Mouse (Mus musculus): ENCODE measurements around the gene Bbs12. TPM values are rescaled to one million over a fixed set of nuclear protein-coding genes. Genes with fewer than 3 reads are reported as not detected.
A peak's percentile ranks its signal among the peaks of the same experiment; 100 is the strongest.

The Bbs12 gene
- total RNA-seq, 2 experiments from 2014 or later, result 4.1 to 5.2 TPM

DNA sequence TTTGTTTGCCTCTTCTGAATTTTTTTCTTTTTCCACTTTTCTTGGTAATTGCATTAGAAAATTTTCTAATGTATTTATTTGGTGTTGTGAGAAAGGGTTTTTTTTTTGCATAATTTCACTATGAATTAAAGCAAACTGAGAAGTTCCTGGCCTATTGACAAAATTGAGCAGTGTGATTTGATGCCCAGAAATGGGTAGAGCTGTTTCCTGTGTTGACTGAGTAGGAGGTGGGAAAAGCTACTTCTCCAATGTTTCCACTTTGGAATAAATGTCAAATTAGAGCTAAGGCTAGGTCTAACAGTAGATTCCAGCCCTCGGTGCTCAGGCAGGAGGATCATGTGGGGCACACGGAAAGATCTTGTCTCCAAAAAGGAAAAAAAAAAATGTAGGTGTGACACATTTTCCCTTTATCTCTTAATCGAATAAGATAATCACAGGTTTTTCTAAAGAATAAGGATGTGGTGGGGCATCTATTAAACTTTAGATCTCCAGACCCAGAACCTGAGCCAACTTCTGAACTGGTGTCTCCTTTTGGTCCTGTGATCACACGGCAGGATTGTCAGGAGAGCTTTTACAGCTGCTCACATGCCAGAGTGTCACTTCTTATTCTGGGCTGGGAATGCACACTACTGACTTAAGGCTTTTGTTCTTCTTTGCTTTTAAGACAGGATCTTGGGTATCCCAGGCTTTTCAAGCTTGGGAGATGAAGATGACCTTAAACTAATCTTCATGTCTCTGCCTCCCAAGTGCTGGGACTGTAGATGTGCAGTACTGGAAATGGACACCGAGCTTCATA lies 13.2 kb downstream of the Bbs12 start:
- no peak for DNase-seq (ENCODE audit: low spot score in 2 of 2)

DNA sequence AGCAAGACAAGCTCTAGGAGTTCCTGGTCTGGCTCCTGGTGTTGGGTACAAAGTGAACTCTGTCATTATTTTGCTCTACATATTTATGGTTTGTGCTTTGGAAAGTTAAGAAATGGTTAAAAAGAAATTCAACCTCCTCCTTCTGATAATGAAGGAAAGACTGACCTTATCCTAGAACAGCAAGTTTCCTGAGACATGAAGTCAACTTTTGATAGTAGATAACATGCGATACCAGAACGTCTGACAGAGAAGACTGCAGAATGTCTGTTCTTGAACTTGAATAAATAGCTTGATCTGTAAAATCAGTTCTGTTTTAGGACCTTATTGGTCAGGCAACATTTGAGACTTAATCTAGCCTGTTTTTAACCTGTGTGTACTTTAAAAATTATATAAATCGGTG lies 14.3 kb downstream of the Bbs12 start:
- no peak for DNase-seq (ENCODE audit: low spot score in 2 of 2)

DNA sequence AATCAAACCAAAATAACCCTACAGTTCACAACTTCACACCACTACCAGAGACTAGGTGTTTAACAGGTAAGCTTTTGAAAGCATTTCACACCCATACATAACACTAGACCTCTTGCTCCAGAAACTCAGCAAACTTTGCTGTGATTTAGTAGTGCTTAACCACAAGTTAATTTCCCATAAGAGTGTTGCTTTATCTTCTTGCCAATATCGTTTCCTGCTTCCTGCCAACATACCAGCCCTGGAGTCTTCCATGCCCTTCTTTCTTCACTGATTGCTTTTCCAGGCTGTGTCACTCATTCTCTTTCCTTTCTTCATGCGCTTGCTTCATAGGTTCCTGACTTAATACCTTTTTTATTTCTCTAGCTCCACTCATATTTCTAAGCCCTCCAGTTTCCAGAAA lies 16.1 kb downstream of the Bbs12 start:
- no peak for DNase-seq (ENCODE audit: low spot score in 2 of 2)

DNA sequence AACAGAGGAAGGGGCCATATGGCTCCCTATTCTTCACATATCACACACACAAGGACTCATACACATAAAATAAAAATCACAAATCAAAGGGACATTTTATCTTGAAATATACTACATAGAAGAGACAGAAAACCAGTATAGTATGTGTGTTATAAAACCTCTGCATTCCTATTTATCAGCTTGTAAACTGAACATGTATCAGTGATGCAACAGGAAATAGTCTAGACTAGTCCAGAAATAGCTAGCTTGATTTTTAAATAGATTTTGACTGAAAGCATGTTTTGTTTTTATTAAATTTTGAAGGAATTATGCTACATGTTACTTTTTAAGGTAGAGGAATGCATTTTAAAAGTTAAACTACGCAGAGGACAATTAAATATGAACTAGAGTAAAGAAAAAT lies 17.6 kb downstream of the Bbs12 start:
- no peak for DNase-seq (ENCODE audit: low spot score in 2 of 2)

DNA sequence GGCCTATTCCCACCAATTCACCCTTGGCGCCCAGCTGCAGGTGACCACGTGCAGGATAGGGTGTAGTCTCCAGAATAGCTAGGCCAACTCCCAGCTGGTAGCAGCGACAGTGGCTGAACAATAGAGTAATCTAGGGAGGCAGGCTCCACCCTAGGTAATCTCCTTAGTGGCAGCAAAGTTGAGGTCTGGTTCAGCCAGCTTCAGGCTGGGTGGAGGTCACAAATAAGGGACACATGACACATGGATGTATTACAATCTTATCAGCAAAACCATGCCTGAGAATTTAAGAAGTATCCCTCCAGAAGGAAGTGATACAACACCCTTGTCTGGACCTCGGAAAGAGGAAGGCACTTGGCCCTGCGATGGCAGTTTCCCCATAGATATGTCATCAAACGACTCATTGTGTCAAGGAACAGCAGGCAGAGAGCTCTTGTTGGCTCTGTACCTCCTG lies 19.7 kb downstream of the Bbs12 start:
- no peak for DNase-seq (ENCODE audit: low spot score in 2 of 2)

DNA sequence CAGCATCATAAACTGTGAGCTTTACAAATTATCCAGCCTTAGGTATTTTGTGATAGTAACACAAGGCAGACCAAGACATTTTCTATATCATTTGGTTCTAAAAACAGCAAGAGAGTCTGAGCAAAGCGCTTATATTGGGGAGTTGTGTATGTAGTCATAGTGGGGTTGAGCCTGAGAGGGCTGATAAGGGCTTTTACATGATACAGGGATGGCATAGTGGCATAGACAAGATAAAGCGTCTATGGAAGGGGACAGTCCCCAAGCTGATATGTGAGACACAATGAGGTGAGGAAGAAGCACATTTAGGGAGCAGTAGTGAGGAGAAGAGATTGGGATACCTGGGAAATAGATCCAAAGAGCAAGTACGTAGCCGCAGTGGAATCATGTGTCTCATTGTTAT lies 21.7 kb downstream of the Bbs12 start:
- DNase-seq (ENCODE audit: low spot score in 2 of 2), result no peak

DNA sequence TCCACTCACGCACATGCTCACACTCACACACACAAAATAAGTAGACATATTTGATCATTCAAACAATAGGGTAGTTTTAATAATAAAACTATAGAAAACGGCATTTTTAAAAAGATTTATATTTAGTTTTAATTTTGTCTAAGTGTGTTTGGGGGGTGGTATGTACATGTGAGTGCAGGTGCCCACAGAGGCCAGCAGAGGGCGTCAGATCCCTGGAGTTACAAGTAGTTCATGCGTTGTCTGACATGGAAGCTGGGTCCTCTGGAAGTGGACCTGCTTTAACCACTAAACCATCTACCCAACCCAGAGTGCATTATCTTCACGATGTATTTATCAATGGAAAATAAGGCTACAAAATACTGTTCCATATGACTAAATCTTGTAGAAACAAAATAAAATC lies 28.8 kb downstream of the Bbs12 start:
- no peak for DNase-seq (ENCODE audit: low spot score in 2 of 2)

DNA sequence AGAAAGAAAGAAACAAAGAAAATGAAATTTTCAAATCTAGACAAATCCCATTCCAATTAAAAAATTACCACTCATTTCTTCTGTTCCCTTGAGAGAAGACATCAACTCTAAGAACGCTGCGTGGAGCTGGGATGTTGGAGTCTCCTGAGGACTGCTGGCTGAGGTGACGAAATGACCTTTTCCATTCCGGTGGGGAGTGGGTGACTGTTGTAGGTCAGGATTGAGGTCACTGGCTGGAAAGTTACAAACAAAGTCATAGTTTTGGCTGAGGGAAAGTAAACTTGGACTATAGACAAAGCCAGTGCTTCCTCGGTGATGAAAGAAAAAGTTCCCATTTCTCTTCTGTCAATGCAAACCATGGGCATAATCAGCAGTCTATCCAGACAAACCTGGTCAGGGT lies 30.5 kb downstream of the Bbs12 start:
- no peak for DNase-seq (ENCODE audit: low spot score in 2 of 2)

DNA sequence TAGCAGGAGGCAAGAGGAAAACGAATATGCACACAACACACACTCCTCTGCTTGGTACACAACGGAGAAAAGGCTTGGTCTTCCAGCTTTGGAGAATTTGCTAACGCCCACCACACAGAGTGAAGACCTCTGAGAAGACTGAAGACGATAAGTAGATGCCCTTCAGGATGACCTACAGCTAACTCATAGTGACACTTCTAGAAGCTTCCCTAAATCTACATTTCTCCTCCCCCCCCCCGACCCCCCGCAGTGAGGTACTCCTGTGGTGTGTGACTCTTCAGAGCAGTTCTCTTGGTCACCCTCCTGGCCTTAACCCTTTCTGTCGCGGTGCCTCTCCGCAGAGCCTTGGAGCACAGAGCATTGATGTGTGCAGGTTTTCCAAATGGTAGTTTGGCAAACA lies 35.3 kb downstream of the Bbs12 start:
- DNase-seq (ENCODE audit: low spot score in 2 of 2), result no peak

DNA sequence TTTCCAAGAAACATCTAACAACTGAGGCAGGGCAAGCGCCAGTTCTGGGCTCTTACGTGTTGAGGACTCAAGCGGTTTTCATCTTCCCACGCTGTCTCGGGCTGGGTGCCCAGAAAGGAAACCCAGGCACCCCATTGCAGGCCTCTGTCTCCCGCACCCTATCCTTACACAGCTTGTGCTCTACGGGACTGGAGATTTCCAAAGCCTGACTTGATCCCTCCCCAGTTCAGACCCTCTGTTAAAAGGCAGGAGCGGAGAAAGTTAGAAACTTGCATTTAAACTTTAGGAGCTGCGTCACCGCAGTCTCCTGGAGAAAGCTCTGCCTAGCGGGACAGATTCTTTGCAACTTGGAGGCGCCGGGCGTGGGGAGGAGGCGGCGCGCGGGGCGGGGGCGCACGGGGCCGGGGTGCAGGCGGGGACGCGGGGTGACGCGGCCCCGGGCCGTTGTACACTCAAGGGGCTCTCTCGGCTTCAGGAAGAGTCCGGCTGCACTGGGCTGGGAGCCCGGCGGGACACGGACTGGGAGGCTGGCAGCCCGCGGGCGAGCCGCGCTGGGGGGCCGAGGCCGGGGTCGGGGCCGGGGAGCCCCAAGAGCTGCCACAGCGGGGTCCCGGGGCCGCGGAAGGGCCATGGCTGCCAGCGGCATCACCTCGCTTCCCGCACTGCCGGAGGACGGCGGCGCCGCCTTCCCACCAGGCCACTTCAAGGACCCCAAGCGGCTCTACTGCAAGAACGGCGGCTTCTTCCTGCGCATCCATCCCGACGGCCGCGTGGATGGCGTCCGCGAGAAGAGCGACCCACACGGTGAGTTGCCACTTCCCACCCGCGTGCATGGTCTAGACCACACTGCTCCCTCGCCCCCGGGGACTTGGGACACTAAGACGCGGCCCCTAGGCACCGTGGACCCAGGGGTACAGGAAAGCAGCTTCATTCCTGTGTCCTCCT lies 36.1 kb downstream of the Bbs12 start, which contains the start of gene Fgf2:
TSS of gene Fgf2 (plus strand) at position 126 of the 945 bp plus-strand sequence.
- DNase-seq (ENCODE audit: low spot score in 2 of 2), result peak; percentile 56 to 75

DNA sequence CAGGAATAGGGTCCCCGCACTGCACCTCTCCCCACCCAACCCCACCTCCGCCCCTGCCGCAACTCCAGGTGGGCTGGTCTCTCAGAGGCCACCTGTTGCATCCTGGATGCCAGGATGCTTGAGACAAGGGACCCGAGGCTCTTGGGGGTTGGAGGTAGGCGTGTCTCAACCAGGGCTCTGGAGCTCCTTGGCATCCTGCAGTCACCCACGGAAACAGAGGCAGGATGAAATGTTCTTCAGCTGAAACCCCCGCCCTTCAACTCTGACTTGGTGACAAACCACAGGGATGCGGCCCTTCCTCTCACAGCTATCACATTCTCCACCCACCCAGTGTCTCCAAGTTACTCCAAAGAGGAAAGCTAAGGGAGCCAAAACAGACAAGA lies 36.8 kb downstream of the Bbs12 start:
- DNase-seq (ENCODE audit: low spot score in 2 of 2), result no peak

DNA sequence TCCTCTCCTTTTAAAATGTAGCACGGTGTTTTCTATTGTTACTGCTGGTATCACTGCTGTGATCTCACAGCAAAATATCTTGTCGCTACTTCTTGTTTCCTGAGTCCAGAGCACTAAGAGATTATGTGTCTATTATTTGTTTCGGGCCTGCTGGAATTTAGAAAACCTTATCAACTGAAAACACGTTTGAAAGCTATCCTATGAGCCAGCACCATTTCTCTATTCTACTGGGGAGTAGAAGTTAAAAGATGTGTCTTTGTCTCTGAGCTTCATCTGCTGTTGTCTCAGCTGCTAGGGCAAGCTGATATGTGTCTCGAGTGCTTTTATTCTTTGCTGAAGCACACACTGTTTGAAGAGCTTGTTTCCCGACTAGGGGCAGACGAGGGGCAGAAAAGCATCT lies 38.0 kb downstream of the Bbs12 start:
- no peak for DNase-seq (ENCODE audit: low spot score in 2 of 2)

DNA sequence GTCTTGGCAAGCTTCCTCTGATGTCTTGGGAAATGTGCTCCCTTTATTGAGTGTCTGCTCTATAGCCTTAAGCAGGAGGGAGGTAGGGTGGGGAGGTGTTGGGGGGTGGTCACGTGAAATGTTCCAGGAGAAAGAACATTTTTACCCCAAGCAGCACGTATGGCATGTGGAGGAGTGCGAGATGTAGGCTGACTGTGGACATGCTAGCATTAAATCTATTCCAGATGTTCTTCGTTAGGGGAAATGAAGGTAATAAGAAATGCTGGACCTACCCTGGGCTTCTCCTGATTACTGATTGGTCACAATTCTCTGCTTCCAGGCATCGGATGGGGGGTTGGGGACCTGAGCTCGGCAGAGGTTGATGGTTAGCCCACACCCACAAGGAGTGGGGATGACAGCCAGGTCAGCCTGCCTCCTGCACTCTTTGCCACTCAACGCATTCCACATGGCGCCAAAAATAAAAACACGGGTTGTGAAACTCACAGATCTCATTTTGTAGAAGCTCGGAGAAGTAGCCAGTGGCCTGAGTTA lies 41.7 kb downstream of the Bbs12 start:
- DNase-seq (ENCODE audit: low spot score in 2 of 2), result no peak

DNA sequence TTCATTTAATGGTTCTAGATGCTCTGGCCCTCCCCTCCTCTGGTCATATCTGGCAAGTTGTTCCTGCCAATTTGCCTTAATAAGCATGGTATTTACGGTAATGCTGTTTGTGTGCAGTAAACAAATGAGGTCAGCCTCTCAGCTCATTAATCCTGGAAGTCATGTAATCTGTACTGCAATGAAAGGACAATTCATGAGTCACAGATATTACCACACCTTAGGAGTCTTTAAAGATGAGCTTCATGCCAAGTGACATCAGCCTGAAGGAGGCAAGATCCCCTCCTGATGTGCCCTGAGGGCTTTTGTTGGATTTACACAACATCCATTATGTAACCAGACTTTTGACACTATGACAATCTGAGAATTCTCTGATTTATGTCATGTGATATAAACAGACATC lies 42.4 kb downstream of the Bbs12 start:
- DNase-seq (ENCODE audit: low spot score in 2 of 2), result no peak

DNA sequence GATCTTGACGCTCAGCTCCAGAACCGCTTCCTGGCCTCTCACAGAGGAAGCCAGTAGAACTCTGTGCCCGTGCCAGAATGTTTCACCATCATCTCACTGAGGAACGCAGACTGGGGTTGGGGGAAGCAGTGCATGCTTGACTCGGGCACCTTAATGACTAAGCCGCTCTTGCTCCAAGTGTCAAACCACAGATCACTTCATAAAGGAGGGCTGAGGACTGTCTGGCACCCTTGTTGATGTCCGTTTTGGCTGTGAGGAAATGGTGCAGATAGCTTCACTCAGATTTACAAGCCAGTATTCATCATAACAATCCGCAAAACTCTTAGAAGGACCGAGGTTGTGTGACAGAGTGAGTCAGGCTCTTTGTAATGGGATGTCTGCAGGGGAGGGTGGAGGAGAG lies 48.4 kb downstream of the Bbs12 start:
- no peak for DNase-seq (ENCODE audit: low spot score in 2 of 2)

DNA sequence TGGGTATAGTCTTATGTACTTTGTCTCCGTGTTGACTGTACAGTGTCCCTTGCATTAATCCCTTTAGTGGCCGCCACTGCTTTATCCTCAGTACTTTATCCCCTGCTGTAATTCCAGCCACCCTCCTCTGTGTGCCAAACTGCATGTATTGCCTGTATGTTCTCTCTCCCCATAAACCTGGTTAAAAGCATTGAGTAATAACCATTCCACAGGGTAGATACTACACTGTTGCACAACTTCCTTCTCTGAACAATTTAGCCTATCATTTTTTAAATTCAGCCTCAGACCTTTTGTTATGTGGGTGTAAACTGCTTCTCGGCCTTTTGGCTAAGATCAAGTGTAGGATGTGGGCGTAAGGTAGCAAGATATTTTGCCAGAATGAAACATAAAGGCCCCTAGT lies 52.8 kb downstream of the Bbs12 start:
- no peak for DNase-seq (ENCODE audit: low spot score in 2 of 2)

DNA sequence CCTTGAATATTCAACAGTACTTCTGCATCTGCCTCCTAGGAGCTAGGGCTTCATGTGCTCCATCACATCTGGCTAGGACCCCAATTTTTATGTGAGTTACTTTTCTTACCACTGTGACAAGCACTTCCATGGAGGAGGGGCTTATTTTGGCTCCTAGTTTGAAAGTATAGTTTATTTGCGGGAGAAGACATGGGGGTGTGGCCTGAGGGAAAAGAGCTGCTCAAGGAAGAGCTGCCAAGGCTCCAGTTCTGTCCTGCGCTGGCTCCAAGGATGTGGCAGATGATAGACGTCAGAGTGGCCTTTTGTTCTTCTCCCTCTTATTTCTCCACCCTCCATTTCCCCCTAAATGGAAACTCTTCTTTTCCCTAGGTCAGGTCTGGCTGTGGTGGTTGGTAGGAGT lies 53.6 kb downstream of the Bbs12 start:
- DNase-seq (ENCODE audit: low spot score in 2 of 2), result no peak

DNA sequence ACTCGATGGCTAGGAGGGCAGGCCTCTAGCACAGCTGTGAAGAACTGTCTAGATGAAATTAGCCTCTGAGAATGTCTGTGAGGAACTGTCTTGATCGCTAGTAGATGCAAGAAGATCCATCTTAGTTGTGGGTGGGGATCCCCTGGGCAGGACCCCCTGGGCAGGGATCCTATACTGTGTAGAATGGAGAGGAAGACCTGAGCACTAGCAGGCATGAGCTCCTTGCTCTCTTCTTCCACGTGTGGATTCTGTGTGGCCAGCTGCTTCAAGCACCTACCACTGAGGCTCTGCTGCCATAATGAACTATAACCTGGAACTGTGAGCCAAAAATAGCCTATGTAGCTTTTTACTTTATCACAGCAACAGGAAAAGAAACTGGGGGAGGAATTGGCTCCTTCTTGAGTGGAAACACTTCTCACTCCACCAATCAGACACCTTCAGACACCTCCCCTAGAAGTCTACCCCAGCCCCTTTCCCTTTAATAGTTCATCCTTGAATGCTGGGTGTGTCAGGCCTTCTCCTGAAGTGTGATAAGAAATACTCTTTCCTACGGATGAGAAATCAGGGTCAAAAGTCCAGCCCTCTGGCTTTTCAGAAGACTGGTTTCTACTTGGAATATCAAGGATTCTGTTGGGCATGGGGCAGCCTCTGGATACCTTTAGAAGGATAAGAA lies 54.2 kb downstream of the Bbs12 start:
- no peak for DNase-seq (ENCODE audit: low spot score in 2 of 2)

DNA sequence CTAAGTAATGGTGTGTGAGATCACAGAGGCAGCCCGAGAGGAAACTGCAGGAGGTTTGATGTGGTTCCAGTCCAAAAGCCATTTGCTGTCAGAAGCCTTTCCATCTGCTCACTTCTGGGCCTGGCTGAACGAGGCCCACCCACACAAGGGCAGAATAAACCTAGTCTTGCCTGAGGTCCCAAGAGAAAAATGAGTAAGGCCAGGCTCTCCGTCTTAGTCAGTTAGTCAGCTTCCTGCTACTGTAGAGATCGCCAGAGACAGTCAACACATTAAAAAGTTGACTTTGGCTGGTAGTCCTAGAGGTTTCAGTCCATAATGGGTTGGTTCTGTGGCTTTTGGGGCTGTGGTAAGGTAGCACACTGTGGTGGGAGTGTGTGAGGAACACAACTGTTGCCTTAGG lies 58.1 kb downstream of the Bbs12 start:
- DNase-seq (ENCODE audit: low spot score in 2 of 2), result no peak
